Mouse (Mus musculus): ENCODE measurements at regions not wholly inside any gene's neighbourhood (a gene's known extent, or its start where the extent isn't known, plus 50 kb on each side); places are given as distances from the start of the nearest gene placed in this dataset.

- TF ChIP-seq CTCF (conservative IDR thresholded peaks at IDR 0.05 in 1 of 2, IDR thresholded peaks at IDR 0.05 in 1 of 2; ENCODE audit: low read depth in 2 of 2, low read length in 2 of 2): no peak
- TF ChIP-seq POLR2A (IDR thresholded peaks at IDR 0.05; ENCODE audit: low read depth, low read length): no peak
- TF ChIP-seq MXI1 (IDR thresholded peaks at IDR 0.05; ENCODE audit: low read depth, low read length): no peak
- TF ChIP-seq RAD21 (IDR thresholded peaks at IDR 0.05; ENCODE audit: low read depth, low read length): no peak
Measured at GRCm38 (mm10) chr1:177609683-177610082, 119.9 kb upstream of the 1700016C15Rik start.

Data from CH12.LX (cell line).